Mouse (Mus musculus) small intestine, adult 2 months (tissue): ENCODE measurements around the gene Gm5640. TPM values are rescaled to one million over a fixed set of nuclear protein-coding genes. Genes with fewer than 3 reads are reported as not detected.
"Not testable (repeated sequence)": the region's sequence is repeated elsewhere in the genome, so short reads cannot be mapped to it uniquely, and the experiment has no call there.

ENCODE experiments used
- H3K27ac ChIP-seq: fragments of 200-500 bp; 2 replicates; pipeline ENCODE4 v1.5.1; 2012; ENCODE audit warnings: low read depth, low read length, control low read depth, inconsistent platforms; ENCODE audit not compliant: insufficient read depth
- H3K27me3 ChIP-seq: fragments of 200-500 bp; 2 replicates; pipeline ENCODE4 v1.6.1; 2012; ENCODE audit warnings: mild to moderate bottlenecking, moderate library complexity, low read length, inconsistent platforms; ENCODE audit not compliant: control insufficient read depth, insufficient read depth
- H3K36me3 ChIP-seq: fragments of 200-500 bp; 2 replicates; pipeline ENCODE4 v1.6.1; 2012; ENCODE audit warnings: mild to moderate bottlenecking, low read length, control low read depth, inconsistent platforms; ENCODE audit not compliant: control insufficient read depth, insufficient read depth
- H3K4me1 ChIP-seq: fragments of 200-500 bp; 2 replicates; pipeline ENCODE4 v1.6.1; 2012; ENCODE audit warnings: low read length, inconsistent platforms, mixed read lengths; ENCODE audit not compliant: control insufficient read depth, insufficient read depth, insufficient read length
- H3K4me3 ChIP-seq: fragments of 200-500 bp; 2 replicates; pipeline ENCODE4 v1.5.1; 2012; ENCODE audit warnings: low read depth, mild to moderate bottlenecking, control low read depth, inconsistent platforms, low read length, moderate library complexity
- CTCF ChIP-seq: fragments of 200-500 bp; IDR thresholded peaks from 2 replicates; pipeline ENCODE4 v1.5.1; 2012; ENCODE audit warnings: low read depth, mild to moderate bottlenecking, control low read depth, inconsistent platforms, low read length, moderate library complexity, mixed read lengths; ENCODE audit not compliant: insufficient replicate concordance, insufficient read length; ENCODE audit errors: extremely low read depth
- POLR2A ChIP-seq: fragments of 200-500 bp; IDR thresholded peaks from 2 replicates; pipeline ENCODE4 v1.6.1; 2012; ENCODE audit warnings: low read depth, mild to moderate bottlenecking, control low read depth, inconsistent platforms, low read length, moderate library complexity
- WGBS: fragments of 180-500 bp; shearing (Covaris S2); methylation state at CpG from one replicate; pipeline ENCODE4 v1.1.7; 2018; 5-methylcytosine and 5-hydroxymethylcytosine counted together
- polyA plus RNA-seq: library from polyadenylated mRNA; depleted of rRNA; stranded (reverse); fragments of >200 nt; gene quantifications from 2 replicates; pipeline ENCODE4 v1.2.3, GENCODE M21; 2012; rRNA removed

Gm5640 gene
- 0.06 TPM in 1 of 2 replicates, not detected in the other for polyA plus RNA-seq

DNA sequence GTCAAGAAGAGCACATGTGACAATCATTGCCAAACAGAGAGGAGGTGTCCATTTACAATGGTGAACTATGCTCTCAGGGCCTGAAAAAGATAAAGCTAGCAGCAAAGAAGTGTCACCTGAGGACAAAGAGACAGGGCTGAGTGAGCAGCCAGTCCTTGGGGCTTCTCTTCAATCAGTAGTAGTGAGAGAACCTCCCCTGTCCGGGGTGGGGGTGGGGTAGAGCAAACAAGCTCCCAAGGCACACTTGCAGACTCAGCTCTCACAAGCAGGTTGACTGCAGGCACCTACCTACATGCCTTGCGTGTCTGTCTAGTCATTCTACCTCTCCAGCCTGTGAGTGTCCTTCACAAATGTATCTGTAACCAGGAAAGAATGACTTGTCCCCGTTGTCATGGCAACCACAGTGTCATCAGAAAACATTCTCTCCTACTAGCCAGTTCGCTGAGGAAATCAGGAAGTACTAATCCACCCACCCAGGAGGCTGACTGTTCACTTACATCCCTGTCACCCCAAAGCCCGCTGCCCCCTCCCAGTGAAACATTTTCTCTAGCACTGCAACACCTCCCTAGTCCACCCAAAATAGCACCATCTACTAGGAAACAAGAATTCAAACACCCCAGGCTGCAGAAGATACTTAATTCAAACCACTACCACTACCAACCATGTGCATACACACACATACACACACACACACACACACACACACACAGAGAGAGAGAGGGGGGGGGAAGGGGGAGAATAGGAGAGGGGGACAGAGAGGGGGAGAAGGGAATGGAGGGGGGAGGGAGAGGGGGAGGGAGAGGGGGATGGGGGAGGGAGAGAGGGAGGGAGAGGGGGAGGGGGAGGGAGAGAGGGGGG lies at the start of gene Gm5640:
Gene Gm5640, minus strand, starts transcription at position 170 of the 858 bp plus-strand sequence.
- not testable (repeated sequence) for H3K4me3 ChIP-seq, H3K36me3 ChIP-seq, H3K27ac ChIP-seq, H3K4me1 ChIP-seq, H3K27me3 ChIP-seq
- WGBS = 10% methylated on average over 4 of the region's 5 CpGs

DNA sequence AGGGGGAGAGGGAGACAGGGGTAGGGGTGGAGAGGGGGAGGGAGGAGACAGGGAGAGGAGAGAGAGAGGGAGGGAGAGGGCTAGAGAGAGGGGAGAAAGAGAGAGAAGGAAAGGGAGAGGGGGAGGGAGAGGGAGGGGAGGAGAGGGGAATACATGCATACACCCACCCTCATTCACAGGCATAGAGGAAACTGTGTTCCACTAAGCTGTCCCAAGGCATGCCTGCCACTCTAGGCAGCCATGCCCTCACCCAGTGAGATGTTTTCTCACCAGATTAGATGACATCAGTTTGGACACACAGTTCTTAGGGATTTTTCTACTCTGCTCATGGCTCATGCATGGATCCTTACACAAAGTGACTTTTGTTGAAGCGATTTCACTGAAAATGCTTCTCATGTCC lies 958 bp upstream of the Gm5640 start:
- not testable (repeated sequence) for H3K4me1 ChIP-seq, H3K4me3 ChIP-seq, H3K27ac ChIP-seq, H3K36me3 ChIP-seq, H3K27me3 ChIP-seq
- WGBS = no CpG with 5 or more reads among the region's 1 CpGs

DNA sequence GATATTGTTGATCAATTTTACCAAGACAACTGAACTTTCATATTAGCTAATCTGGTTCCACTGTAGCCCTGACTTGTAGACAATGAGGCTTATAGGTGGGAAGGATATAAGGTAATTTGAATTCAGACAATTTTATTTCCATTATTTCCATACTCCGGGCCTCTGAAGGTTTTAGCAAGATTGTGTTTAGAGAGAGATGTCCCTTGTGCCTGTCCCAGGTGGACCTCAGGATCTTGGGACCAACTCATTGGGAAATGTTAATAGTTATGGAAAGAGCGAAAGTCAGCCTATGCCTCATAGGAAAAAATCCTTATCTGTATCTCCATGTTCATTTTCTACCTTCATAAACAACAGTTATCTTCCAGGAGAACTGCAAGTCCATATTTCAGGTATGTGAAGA lies 53.1 kb downstream of the Gm5640 start, which contains the start of gene Olfr1325:
Gene Olfr1325, plus strand, starts transcription at position 301 of the 400 bp plus-strand sequence.
- TF ChIP-seq POLR2A (no peak), CTCF (no peak)
- 90% methylated on average over 2 of the region's 2 CpGs for WGBS
- no peak within 1 kb of the TSS for H3K27ac ChIP-seq
- H3K4me3 ChIP-seq = no peak within 1 kb of the TSS
- H3K36me3 ChIP-seq = no peaks in the 10 kb centered on the region
- H3K27me3 ChIP-seq = no peaks in the 10 kb centered on the region
- no peaks in the 10 kb centered on the region for H3K4me1 ChIP-seq

Other genes starting within 250 kb of the Gm5640 start
- gene G6pdx, start 216.4 kb downstream of the Gm5640 start, polyA plus RNA-seq = 20.3 and 31.0 TPM in 2 replicates
- not detected in 2 replicates for gene Gm6880, start 164.2 kb downstream of the Gm5640 start, polyA plus RNA-seq
- not detected in 2 replicates for gene Olfr1326-ps1, start 70.7 kb downstream of the Gm5640 start, polyA plus RNA-seq
- not detected in 2 replicates for gene Olfr1325, start 53.0 kb downstream of the Gm5640 start, polyA plus RNA-seq
- gene Gm6890, start 95.3 kb upstream of the Gm5640 start, polyA plus RNA-seq = not detected in 2 replicates
- not detected in 2 replicates for gene Gm5936, start 191.6 kb upstream of the Gm5640 start, polyA plus RNA-seq